Mouse (Mus musculus) thymus, adult 2 months (tissue): ENCODE results near the gene Galnt13.

Source experiments
- CTCF ChIP-seq: fragments of 200-500 bp; IDR thresholded peaks from 2 replicates; pipeline ENCODE4 v1.5.1; 2012; ENCODE audit warnings: mild to moderate bottlenecking, control low read depth, low read length, moderate library complexity, borderline replicate concordance; ENCODE audit not compliant: control insufficient read depth, poor library complexity, insufficient read depth; ENCODE audit errors: extremely low read depth
- POLR2A ChIP-seq: fragments of 200-500 bp; IDR thresholded peaks from 2 replicates; pipeline ENCODE4 v1.6.1; 2012; ENCODE audit warnings: mild to moderate bottlenecking, low read length, control low read depth, moderate library complexity; ENCODE audit not compliant: control insufficient read depth, poor library complexity, insufficient read depth; ENCODE audit errors: extremely low read depth

DNA sequence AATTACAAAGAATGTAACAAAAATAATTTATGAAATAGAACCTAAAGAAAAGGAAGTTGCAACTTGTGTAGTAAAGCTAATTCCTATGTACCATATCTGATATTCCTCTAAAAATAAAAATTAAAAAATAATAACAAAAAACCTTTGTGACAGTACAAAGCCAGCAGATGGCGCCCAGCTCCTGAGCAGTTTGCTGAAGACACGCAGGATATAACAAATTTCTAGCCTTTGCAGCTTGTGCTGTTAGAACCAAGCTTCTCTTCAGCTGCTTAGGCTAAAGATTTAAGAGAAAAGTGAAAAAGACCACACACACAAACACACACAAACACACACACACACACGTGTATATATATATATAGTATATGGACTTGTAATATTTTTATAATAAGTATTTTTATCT, 654.2 kb downstream of the Galnt13 start:
- no peak for TF ChIP-seq CTCF
- TF ChIP-seq POLR2A = no peak
